Mouse (Mus musculus): ENCODE data around the gene Rab3c. TPM values are rescaled to one million over a fixed set of nuclear protein-coding genes. Genes with fewer than 3 reads are reported as not detected.

The Rab3c gene
- total RNA-seq, 2 experiments from 2014 or later = 174 to 177 TPM

- no peak for DNase-seq (ENCODE audit: low spot score in 2 of 2)
Measured at GRCm38 (mm10) chr13:110024381-110025161, 256.2 kb downstream of the Rab3c start.

GRCm38 (mm10) chr13:110023031-110023430 lies 257.8 kb downstream of the Rab3c start:
- DNase-seq (ENCODE audit: low spot score in 2 of 2) = peak in 1 of 2 experiments; percentile 29

GRCm38 (mm10) chr13:110019774-110020173 lies 261.0 kb downstream of the Rab3c start:
- no peak for DNase-seq (ENCODE audit: low spot score in 2 of 2)

GRCm38 (mm10) chr13:110018941-110019743 lies 261.7 kb downstream of the Rab3c start:
- DNase-seq (ENCODE audit: low spot score in 2 of 2) = no peak

- DNase-seq (ENCODE audit: low spot score in 2 of 2) = peak; percentile 77 to 92
Measured at GRCm38 (mm10) chr13:110018431-110018901, 262.3 kb downstream of the Rab3c start.

GRCm38 (mm10) chr13:110012029-110012428 lies 268.8 kb downstream of the Rab3c start:
- peak in 1 of 2 experiments; percentile 18 for DNase-seq (ENCODE audit: low spot score in 2 of 2)

- DNase-seq (ENCODE audit: low spot score in 2 of 2) = peak; percentile 20 to 29
Measured at GRCm38 (mm10) chr13:110010876-110011275, 269.9 kb downstream of the Rab3c start.

GRCm38 (mm10) chr13:110008539-110008938 lies 272.3 kb downstream of the Rab3c start:
- peak in 1 of 2 experiments; percentile 11 for DNase-seq (ENCODE audit: low spot score in 2 of 2)

- DNase-seq (ENCODE audit: low spot score in 2 of 2) = no peak
Measured at GRCm38 (mm10) chr13:110006106-110006781, 274.6 kb downstream of the Rab3c start.

Other genes with a start within 250 kb of the Rab3c start
- gene Gapt, start 76.2 kb upstream of the Rab3c start, total RNA-seq (2021) = not detected
- 100 to 1,000 TPM; 243 to 293 TPM for gene Plk2, start 114.0 kb upstream of the Rab3c start, total RNA-seq (2021)

Data from layer of hippocampus, adult 18-20 months (tissue).